Mouse (Mus musculus) testis, adult 2 months (tissue): Measurements from ENCODE around the gene Osbpl8.

Source experiments
- CTCF ChIP-seq: fragments of 200-500 bp; IDR thresholded peaks from 2 replicates; pipeline ENCODE4 v1.5.1; 2012; ENCODE audit warnings: low read depth, mild to moderate bottlenecking, inconsistent platforms, low read length, moderate library complexity; ENCODE audit not compliant: control insufficient read depth, insufficient read depth, insufficient replicate concordance
- POLR2A ChIP-seq: fragments of 200-500 bp; IDR thresholded peaks from 2 replicates; pipeline ENCODE4 v1.6.1; 2012; ENCODE audit warnings: low read depth, mild to moderate bottlenecking, inconsistent platforms, low read length, moderate library complexity; ENCODE audit not compliant: control insufficient read depth

GRCm38 (mm10) chr10:111205421-111205820 is 40.9 kb downstream of the Osbpl8 start:
- TF ChIP-seq CTCF (no peak), POLR2A (no peak)
